Mouse (Mus musculus) urinary bladder, postnatal 14 days (tissue): ENCODE measurements around the gene Mtcl1.

Source experiments
- DNase-seq: peaks from one replicate; pipeline ENCODE4 v3.0.0; 2021; ENCODE audit warnings: low spot score

The Mtcl1 gene

DNA sequence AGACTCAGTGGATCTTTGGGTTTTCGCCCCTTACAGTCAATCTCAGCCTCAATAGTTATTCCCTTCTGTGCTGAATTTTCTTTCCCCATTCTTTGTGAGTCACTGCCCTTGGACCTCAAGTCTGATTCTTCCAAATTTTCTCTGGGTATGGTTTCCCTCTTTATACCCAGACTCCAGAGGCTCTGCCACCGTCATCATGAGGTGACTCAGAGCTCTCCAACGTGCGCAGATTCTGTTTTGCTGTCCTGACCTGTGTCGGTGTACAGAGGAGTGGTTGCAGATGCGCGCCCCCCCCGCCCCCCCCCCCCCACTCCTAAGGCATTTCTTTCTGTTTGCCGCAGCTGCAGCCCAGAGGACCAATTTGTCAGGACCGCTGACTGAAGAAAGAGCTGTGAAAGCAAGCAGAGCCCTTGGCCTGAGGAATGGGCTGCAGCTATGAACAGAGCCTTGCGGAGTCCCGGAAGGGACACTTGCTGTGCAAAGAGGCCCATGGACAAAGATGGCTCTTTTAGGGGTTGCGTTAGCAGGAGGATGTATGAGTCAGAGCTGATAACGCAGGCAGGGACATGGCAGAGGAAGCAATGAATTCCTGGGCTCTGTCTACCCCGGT lies 126.8 kb downstream of the Mtcl1 start:
- DNase-seq = peak; percentile 19

DNA sequence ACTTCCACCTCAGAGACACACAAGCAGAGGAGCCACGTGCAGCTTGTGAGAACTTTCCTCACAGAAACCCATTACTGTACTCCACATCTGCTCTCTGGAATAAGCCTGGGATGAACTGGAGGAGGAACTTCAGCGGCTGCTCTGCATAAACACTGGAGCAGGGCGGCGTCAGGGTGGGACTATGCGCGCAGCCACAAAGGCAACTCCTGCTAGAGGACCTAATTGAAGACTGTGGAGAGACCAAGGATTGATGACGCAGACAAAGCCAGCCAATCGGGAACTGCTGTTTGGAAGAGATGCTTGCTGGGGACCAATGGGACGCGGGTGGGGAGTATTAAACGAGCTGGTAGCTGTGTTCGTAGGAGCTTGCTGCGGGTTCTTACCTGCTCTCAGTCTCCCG lies 127.6 kb downstream of the Mtcl1 start:
- DNase-seq = no peak

DNA sequence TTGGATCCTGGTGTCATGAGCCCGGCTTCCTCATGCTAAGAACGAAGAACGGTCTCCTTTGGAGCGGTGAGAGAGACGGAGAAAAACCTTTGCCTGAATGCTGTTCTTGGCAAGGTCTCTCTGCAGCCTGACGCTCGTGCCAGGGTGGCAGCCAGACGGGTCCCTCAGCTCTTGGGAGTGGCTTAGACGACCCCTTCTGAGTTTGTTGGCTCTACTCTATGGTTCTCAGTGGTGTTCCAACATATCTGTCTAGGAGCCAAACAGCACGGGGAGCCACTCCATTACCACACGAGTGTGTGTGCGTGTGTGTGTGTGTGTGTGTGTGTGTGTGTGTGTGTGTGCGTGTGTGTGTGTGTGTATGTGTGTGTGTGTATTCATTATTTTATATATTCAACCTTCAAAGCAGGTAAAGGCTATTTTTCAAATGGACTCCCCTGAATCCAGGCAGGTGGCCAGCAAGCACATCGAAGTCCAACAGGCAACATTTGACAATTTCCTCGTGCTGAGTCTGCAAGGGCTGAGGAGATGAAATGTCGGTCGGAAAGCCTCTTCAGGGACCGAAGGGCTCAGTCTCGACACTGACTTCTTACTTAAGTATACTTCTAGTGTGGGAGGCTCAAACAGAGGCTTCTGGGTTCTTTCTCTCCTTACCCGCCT lies 128.7 kb downstream of the Mtcl1 start:
- no peak for DNase-seq

DNA sequence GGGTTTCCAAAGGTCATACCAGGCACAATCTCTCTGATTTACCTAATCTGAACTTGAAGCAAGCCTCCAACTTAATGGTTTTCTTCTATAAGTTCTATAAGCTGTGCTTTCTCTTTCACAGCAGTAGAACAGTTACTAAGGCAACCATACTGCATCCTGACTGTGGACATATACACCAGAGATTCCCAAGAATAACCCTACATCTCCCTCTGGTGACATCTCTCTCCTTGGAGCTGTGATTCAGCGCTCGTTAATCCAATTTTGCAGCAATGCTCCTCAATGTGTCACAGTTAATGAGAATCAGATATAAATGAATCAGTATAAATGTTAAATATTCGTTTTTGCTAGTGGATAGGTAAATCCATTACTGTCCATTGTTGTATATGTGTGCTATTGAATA lies 131.5 kb downstream of the Mtcl1 start:
- no peak for DNase-seq

DNA sequence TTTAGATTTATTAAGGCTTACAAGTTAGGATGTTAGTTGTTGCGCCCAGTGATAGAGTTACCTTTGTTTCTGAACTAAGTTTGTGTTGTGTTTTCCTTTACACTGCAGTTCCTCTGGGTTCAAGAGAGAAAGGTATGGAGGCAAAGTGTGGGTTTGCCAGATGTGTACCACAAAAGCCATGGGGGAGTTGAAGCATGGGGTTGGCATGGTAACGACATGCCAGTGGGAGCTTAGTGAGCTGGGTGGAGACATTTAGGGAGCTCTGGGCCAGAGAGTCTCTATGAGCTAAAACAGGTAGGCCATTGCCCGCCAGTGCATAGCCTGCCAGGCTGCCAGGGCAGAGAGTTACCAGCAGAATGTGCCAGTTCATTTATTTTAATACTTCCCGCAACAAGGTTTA lies 132.0 kb downstream of the Mtcl1 start:
- DNase-seq = no peak

DNA sequence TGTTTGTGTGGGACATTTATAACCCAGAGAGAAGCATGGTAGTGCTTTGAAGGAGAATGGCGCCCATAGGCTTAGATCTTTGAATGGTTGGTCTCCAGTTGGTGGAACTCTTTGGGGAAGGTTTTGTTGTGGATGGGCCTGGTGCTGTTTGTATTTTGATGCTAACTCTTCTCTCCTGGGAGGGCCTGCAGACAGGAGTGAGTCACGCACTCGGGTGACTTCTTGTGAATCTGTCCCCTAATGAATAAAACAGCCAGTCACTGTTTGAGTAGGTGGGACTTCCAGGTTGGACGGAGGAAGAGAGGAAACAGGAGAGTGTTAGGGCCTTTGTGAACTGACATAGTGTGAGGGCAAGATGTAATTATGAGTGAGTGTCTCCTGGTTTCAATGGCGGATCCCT lies 132.4 kb downstream of the Mtcl1 start:
- DNase-seq = no peak

DNA sequence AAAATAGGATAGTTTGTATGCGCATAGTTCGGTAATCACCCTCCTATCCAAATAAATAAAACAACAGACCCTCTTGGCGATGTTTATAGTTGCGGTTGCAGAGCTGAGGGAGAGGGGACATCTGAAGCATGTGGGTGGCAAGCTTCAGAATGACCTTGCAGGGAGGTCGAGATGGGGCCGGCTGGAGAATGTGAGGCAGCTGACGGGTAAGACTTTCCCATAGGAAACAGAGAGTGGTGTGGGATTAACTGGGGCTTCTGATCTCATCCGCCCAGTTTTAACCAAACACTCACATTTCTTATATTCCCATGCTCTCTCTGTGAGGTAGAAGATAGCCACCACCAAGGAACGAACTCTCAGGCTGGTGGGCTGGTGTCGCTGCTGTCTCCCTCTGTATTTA lies 134.1 kb downstream of the Mtcl1 start:
- no peak for DNase-seq

DNA sequence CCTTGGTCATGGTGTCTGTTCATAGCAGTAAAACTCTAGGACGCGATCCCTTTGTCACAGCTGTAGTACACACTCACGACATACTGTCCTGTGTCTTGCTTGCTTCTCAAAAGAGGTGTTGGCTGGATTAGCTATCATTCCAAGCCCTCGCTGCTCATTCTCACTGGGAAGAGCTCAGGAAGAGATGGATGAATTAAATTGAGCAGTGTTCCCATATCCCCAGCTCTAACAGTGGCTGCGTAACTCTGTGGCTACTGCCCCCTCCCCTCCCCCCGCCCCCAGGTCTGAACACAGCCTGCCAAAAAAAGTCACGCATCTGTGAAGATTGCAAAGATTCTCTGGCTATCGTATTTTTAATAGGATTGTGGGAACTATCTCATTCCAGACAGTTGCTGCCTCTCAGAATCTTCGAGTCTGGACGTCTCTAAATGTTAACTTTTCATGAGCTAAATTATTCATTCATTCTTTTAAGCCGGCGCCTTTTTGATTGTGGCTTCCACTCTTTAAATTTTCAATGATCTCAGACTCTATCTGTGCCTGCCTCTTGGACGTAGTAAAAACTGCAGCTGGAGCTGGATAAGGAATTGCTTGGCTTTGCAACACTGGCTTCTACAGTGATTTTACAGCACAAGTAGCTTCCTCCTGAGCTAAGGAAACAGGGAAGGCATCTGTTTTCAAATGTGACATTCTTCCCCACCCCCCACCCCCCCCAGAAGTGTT lies 134.8 kb downstream of the Mtcl1 start:
- no peak for DNase-seq

DNA sequence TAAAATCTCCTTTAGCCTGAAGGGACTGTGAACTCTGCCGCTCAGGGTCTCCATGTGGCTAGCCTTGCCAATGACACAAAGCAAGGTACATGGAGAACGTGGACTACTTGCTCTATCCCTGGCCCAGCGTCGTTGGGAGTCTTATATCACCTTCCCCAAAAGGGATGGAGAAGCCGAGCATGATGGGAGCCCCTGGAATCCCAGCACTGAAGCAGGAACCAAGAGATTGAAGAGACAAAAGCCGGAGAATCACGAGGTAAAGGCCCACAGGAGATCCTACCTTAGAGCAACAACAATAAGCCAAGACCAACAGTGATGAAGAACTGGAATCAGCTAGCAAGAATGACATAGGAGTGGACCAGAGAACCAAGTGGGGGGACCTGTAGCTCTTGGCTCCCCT lies 147.6 kb downstream of the Mtcl1 start:
- DNase-seq = no peak

DNA sequence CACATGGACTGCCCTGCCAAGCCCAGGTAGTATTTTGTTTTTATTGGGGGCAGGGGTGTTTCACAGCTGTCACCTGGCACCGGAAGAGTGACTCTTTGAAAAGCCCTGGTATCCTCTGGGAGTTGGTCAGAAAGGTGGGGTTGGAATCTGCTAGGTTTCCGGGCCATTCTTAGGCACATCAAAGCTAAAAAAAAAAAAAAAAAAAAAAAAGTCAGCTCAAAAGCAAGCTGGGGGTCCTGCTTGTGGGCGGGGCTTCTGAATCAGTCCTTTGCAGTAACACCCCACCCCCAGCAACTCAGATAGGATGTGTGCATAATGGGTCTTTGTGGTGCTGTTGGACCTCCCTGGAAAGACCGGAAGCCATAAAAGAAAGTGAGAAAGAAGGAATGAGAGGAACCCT lies 148.3 kb downstream of the Mtcl1 start:
- no peak for DNase-seq

DNA sequence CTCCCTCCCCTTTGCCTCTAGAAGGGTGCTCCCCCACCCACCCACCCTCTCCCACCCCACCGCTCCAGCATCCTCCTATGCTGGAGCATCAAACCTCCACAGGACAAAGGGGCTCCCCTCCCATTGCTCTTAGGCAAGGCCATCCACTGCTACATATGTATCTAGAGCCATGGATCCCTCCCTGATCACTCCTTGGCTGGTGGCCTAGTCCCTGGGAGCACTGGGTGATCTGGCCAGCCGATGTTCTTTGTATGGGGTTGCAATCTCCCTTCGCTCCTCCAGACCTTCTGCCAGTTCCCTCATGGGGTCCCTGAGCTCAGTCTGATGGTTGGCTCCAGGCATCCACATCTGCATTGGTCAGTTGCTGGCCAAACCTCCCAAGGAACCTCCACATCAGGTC lies 151.8 kb downstream of the Mtcl1 start:
- no peak for DNase-seq

DNA sequence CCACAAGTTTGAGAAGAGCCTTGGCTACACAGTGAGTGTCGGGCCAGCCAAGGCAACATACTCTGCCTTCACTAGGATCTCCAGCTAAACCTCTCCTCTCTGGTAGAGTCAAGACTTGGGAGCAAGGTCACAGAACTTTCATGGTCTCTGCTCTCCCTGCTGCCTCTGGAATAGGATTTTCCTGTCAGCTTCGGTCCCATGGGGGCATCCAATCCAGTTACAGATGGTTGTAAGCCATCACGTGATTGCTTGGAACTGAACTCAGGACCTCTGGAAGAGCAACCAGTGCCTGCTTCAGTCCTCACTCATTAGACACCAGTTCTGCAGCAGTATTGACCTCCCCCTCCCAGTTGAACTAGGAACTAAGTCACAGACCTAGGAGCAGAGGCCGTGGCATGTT lies 156.0 kb downstream of the Mtcl1 start:
- no peak for DNase-seq

DNA sequence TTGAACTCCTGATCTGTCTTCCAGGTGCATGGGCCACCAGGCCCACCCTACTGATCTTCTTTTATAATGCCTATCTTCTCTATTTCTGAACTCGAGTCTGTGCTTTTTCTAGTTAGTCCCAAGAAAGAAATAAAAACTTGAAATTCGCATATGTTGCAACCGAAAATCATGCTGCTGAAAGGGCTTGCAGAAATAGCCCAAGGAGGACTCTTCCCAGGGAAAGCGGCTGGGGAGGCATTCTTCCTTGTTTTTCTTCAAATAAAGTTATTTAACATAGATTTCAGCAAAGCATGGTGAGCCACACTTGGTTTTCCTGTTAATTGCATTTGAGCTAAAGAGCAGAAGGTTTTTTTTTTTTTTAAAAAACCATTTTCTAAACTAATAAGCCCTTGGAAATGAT lies 159.7 kb downstream of the Mtcl1 start:
- no peak for DNase-seq
